20 mouse cellular contexts compared by ENCODE assay signal in genomic region chr8:127144562-127144961, GRCm38 (mm10).
A peak's percentile ranks its signal among the peaks of the same experiment; 100 is the strongest.
DNase-seq lines count a peak whose midpoint lies in the region; ATAC-seq and TF ChIP-seq lines count a peak whose summit lies in the region.
"Had no signal": no experiment of that assay in that cellular context is flagged by ENCODE, and none has a peak within 500 bp of the region (broad histone marks: within the 10 kb centered on the region; RNA-seq: fewer than 3 reads in every experiment).

No protein-coding gene starts in this region.

- DNase-seq in midbrain, embryonic 11.5 days (ENCODE audit: low spot score, missing footprints) = peak; percentile 80
- DNase-seq in layer of hippocampus, adult 18-20 months (ENCODE audit: low spot score in 2 of 2) = no peak
- DNase-seq: adrenal gland, postnatal 36 days; B cell, adult 2 months; cerebellum, adult 18-20 months; cerebellum, postnatal 25 days; heart, adult 18-20 months; kidney, adult 18-20 months; kidney, postnatal 10 days; left cerebral cortex, postnatal 4 days; lung, embryonic 14.5 days; thymus, postnatal 36 days had no signal

- no peak for TF ChIP-seq POLR2A in myocyte (IDR thresholded peaks at IDR 0.05; ENCODE audit: insufficient read length, low read depth)

- H3K4me1 ChIP-seq in intestine, embryonic 16.5 days (ENCODE audit: control insufficient read depth, insufficient read depth, low read length) = peaks cover 34% of the 10 kb centered on the region
- peaks cover 28% of the 10 kb centered on the region for H3K4me1 ChIP-seq in intestine, embryonic 15.5 days (replicated peaks)
- H3K4me1 ChIP-seq in midbrain, embryonic 11.5 days (ENCODE audit: control insufficient read depth, insufficient read depth, low read length) = no peaks in the 10 kb centered on the region
- H3K4me1 ChIP-seq in midbrain, embryonic 15.5 days = 0 out of 2 replicates have a peak, but pooled peaks cover 13% of the 10 kb centered on the region
- H3K4me1 ChIP-seq in hindbrain, embryonic 13.5 days (replicated peaks) = peaks cover 28% of the 10 kb centered on the region

- no peaks in the 10 kb centered on the region for H3K27me3 ChIP-seq in intestine, embryonic 16.5 days (replicated peaks; ENCODE audit: control insufficient read depth, insufficient read depth, low read length)
- no peaks in the 10 kb centered on the region for H3K27me3 ChIP-seq in intestine, embryonic 15.5 days (replicated peaks)
- H3K27me3 ChIP-seq in midbrain, embryonic 11.5 days (ENCODE audit: control insufficient read depth, insufficient read depth, low read length) = no peaks in the 10 kb centered on the region
- no peaks in the 10 kb centered on the region for H3K27me3 ChIP-seq in midbrain, embryonic 15.5 days (replicated peaks)
- no peaks in the 10 kb centered on the region for H3K27me3 ChIP-seq in myocyte (ENCODE audit: control insufficient read depth, insufficient read depth, insufficient read length)
- H3K27me3 ChIP-seq in hindbrain, embryonic 13.5 days = no peaks in the 10 kb centered on the region
- H3K27me3 ChIP-seq: forebrain, embryonic 12.5 days had no signal

- ATAC-seq in intestine, embryonic 16.5 days = peak; percentile 48; the same call in 1 of the 2 replicates
- no peak; the same call in 1 of the 2 replicates for ATAC-seq in intestine, embryonic 15.5 days
- ATAC-seq in midbrain, embryonic 11.5 days (ENCODE audit: low FRiP score) = no peak
- no peak for ATAC-seq in midbrain, embryonic 15.5 days (replicated peaks)
- ATAC-seq in hindbrain, embryonic 13.5 days (ENCODE audit: low FRiP score) = no peak

- no peaks in the 10 kb centered on the region for H3K9me3 ChIP-seq in intestine, embryonic 16.5 days (ENCODE audit: control insufficient read depth, low read length)
- H3K9me3 ChIP-seq in intestine, embryonic 15.5 days = no peaks in the 10 kb centered on the region
- no peaks in the 10 kb centered on the region for H3K9me3 ChIP-seq in midbrain, embryonic 11.5 days (ENCODE audit: control insufficient read depth, low read length)
- no peaks in the 10 kb centered on the region for H3K9me3 ChIP-seq in midbrain, embryonic 15.5 days
- no peaks in the 10 kb centered on the region for H3K9me3 ChIP-seq in hindbrain, embryonic 13.5 days
- H3K9me3 ChIP-seq: forebrain, embryonic 12.5 days had no signal

- peaks cover 70% of the 10 kb centered on the region for H3K79me2 ChIP-seq in myocyte (ENCODE audit: control insufficient read depth, insufficient read depth)

- H3ac ChIP-seq in myocyte (ENCODE audit: control insufficient read depth, insufficient read length) = no peak overlapping the region

- 36% methylated on average over 4 of the region's 4 CpGs for WGBS in intestine, embryonic 16.5 days
- WGBS in intestine, embryonic 15.5 days = 36% methylated on average over 4 of the region's 4 CpGs
- 77% methylated on average over 4 of the region's 4 CpGs for WGBS in midbrain, embryonic 11.5 days
- WGBS in midbrain, embryonic 15.5 days = 63% methylated on average over 4 of the region's 4 CpGs
- 62% methylated on average over 4 of the region's 4 CpGs for WGBS in hindbrain, embryonic 13.5 days

- no peak overlapping the region for H3K4me3 ChIP-seq in intestine, embryonic 16.5 days (ENCODE audit: low read length)
- H3K4me3 ChIP-seq in intestine, embryonic 15.5 days (replicated peaks) = no peak overlapping the region
- H3K4me3 ChIP-seq in midbrain, embryonic 11.5 days (ENCODE audit: low read depth, low read length) = no peak overlapping the region
- H3K4me3 ChIP-seq in midbrain, embryonic 15.5 days = no peak overlapping the region
- no peak overlapping the region for H3K4me3 ChIP-seq in myocyte
- no peak overlapping the region for H3K4me3 ChIP-seq in hindbrain, embryonic 13.5 days
- H3K4me3 ChIP-seq: forebrain, embryonic 12.5 days; layer of hippocampus, adult 2 months had no signal

- H3K4me2 ChIP-seq in intestine, embryonic 16.5 days (ENCODE audit: low read depth, low read length) = no peak overlapping the region
- H3K4me2 ChIP-seq in intestine, embryonic 15.5 days (replicated peaks) = no peak overlapping the region; the same call in 1 of the 2 replicates
- no peak overlapping the region for H3K4me2 ChIP-seq in midbrain, embryonic 11.5 days
- H3K4me2 ChIP-seq in midbrain, embryonic 15.5 days = no peak overlapping the region
- H3K4me2 ChIP-seq in myocyte (ENCODE audit: low read depth) = peak overlapping the region; percentile 51
- no peak overlapping the region for H3K4me2 ChIP-seq in hindbrain, embryonic 13.5 days
- H3K4me2 ChIP-seq: forebrain, embryonic 12.5 days; lung, embryonic 14.5 days had no signal

- no peaks in the 10 kb centered on the region for H3K36me3 ChIP-seq in intestine, embryonic 16.5 days (ENCODE audit: control insufficient read depth, insufficient read depth, low read length)
- H3K36me3 ChIP-seq in intestine, embryonic 15.5 days = no peaks in the 10 kb centered on the region
- no peaks in the 10 kb centered on the region for H3K36me3 ChIP-seq in midbrain, embryonic 11.5 days (ENCODE audit: control insufficient read depth, insufficient read depth, low read length)
- H3K36me3 ChIP-seq in midbrain, embryonic 15.5 days (replicated peaks) = no peaks in the 10 kb centered on the region
- no peaks in the 10 kb centered on the region for H3K36me3 ChIP-seq in myocyte (ENCODE audit: control insufficient read depth, insufficient read depth)
- H3K36me3 ChIP-seq in hindbrain, embryonic 13.5 days = no peaks in the 10 kb centered on the region
- H3K36me3 ChIP-seq: forebrain, embryonic 12.5 days had no signal

- H3K27ac ChIP-seq in intestine, embryonic 16.5 days (ENCODE audit: low read length) = no peak overlapping the region
- H3K27ac ChIP-seq in intestine, embryonic 15.5 days = no peak overlapping the region
- no peak overlapping the region for H3K27ac ChIP-seq in midbrain, embryonic 11.5 days (ENCODE audit: low read depth, low read length)
- no peak overlapping the region for H3K27ac ChIP-seq in midbrain, embryonic 15.5 days
- no peak overlapping the region for H3K27ac ChIP-seq in hindbrain, embryonic 13.5 days
- H3K27ac ChIP-seq: forebrain, embryonic 12.5 days; hindbrain, postnatal 0 days; layer of hippocampus, adult 2 months had no signal

- H3K9ac ChIP-seq in intestine, embryonic 16.5 days (ENCODE audit: low read depth, low read length) = no peak overlapping the region
- no peak overlapping the region for H3K9ac ChIP-seq in intestine, embryonic 15.5 days
- no peak overlapping the region for H3K9ac ChIP-seq in midbrain, embryonic 11.5 days (ENCODE audit: low read length)
- no peak overlapping the region for H3K9ac ChIP-seq in midbrain, embryonic 15.5 days
- no peak overlapping the region for H3K9ac ChIP-seq in hindbrain, embryonic 13.5 days
- H3K9ac ChIP-seq: forebrain, embryonic 12.5 days had no signal

TF ChIP-seq in myocyte, 11 proteins besides CTCF, POLR2A, EP300 and RAD21:
- TF ChIP-seq TCF12 (IDR thresholded peaks at IDR 0.05; ENCODE audit: insufficient read depth, poor library complexity, severe bottlenecking) = no peak
